Mouse (Mus musculus): ENCODE data around the gene Stk11ip. TPM values are rescaled to one million over a fixed set of nuclear protein-coding genes. Genes with fewer than 3 reads are reported as not detected.

Stk11ip gene
- polyA plus RNA-seq, 1 experiment from 2014 or later = 16.1 TPM

DNA sequence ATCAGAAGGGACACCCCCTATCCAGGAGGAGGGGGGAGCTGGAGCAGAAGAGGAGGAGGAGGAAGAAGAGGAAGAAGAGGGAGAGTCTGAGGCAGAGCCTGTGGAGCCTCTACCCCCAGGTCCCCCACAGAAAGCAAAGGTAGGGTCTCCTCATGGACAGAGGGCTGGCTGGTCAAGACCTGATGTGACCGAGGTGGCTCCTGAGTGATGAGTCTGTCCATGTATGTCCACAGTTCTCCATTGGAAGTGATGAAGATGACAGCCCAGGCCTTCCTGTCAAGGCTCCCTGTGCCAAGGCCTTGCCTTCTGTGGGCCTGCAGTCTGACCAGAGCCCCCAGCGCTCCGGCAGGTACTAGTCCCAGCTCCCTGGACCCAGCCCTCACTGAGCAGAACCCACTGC, 26.8 kb downstream of the Stk11ip start:
- Histone ChIP-seq H3K27ac (no peak overlapping the region), H3K4me1 (peaks cover 19% of the 10 kb centered on the region; the same call in 1 of the 2 replicates), H3K4me3 (replicated peaks) (no peak overlapping the region), H3K9me3 (no peaks in the 10 kb centered on the region), H3K27me3 (replicated peaks) (no peaks in the 10 kb centered on the region), H3K9ac (no peak overlapping the region), H3K36me3 (peaks cover 20% of the 10 kb centered on the region; the same call in 1 of the 2 replicates), H3K4me2 (no peak overlapping the region)
- WGBS = 90% methylated on average over 3 of the region's 3 CpGs
- no peak for ATAC-seq (ENCODE audit: insufficient read depth, low FRiP score, low read depth)

DNA sequence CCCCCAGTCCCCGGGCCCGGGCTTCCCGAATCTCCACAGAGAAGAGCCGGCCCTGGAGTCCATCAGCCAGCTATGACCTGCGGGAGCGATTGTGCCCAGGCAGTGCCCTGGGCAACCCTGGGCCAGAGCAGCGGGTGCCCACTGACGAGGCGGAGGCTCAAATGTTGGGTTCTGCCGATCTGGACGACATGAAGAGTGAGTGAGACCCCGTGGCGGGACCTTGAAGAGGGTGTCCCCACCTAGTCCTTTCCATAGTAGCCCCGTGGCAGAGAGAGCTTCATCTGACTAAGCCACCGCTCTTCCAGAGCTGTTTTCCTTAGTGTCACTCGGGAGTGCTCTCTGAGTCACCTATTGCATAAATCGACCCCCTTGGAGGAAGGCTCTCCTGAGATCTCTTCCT, 27.5 kb downstream of the Stk11ip start:
- Histone ChIP-seq H3K9me3 (no peaks in the 10 kb centered on the region), H3K27ac (no peak overlapping the region), H3K9ac (no peak overlapping the region), H3K4me3 (replicated peaks) (no peak overlapping the region), H3K27me3 (replicated peaks) (no peaks in the 10 kb centered on the region), H3K4me2 (no peak overlapping the region), H3K4me1 (peaks cover 19% of the 10 kb centered on the region; the same call in 1 of the 2 replicates), H3K36me3 (peaks cover 25% of the 10 kb centered on the region; the same call in 1 of the 2 replicates)
- WGBS = 86% methylated on average over 17 of the region's 17 CpGs
- no peak for ATAC-seq (ENCODE audit: insufficient read depth, low FRiP score, low read depth)

DNA sequence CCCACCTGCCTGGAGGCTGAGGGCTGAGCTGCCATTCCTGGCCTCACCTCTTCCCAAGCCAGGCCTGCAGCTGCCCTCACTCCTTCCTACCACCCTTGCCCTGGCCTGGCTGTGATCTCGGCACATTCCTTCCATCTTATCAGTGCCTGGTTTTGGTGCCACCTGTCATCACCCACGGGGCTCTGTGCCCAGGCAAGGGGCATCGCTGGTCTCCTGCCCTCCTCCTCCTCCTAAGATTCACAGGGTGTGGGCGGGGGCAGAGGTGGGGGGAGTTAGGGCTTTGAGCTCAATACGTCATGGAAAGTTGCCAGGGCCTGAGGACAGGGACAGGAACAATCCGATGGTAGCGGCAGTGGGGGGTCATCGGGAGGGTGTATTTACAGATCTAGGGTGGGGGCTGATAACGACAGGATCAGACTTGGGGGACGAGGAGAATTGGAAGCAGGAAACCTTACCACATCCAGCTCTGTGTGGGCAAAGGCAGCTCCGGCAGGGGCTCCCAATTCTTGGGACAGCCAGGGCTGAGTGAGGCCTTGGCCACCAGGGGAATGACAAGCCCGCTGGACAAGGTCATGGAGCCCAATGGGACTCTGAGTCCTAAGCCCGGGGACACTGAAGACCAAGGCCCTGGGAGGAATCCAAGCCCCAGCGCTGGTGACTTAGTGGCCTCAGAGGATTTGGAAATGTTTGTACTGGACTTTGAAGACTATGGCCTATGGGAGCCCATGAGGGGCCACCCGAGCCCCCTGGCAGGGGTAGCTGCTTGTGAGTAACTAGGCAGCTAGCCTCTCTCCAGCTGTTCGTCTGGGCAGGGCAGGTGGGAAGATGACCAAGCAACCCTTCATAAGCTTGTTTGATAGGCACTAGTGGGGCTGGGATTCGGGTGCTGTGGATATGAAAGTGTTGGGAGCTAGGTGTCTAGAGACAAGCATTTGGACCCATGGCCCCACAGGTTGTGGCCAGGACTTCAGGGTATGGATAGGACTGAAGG, 28.3 kb downstream of the Stk11ip start:
- no peak for ATAC-seq (ENCODE audit: insufficient read depth, low FRiP score, low read depth)
- 69% methylated on average over 17 of the region's 17 CpGs for WGBS
- Histone ChIP-seq H3K27me3 (replicated peaks) (no peaks in the 10 kb centered on the region), H3K9ac (no peak overlapping the region), H3K9me3 (no peaks in the 10 kb centered on the region), H3K36me3 (peaks cover 28% of the 10 kb centered on the region; the same call in 1 of the 2 replicates), H3K27ac (no peak overlapping the region), H3K4me3 (replicated peaks) (no peak overlapping the region), H3K4me1 (peaks cover 19% of the 10 kb centered on the region; the same call in 1 of the 2 replicates), H3K4me2 (no peak overlapping the region)

GRCm38 (mm10) chr1:75550586-75550985, 29.3 kb downstream of the Stk11ip start:
- H3K4me1 ChIP-seq = peaks cover 18% of the 10 kb centered on the region; the same call in 1 of the 2 replicates
- H3K36me3 ChIP-seq = peaks cover 28% of the 10 kb centered on the region; the same call in 1 of the 2 replicates
- no peak for ATAC-seq (ENCODE audit: insufficient read depth, low FRiP score, low read depth)

DNA sequence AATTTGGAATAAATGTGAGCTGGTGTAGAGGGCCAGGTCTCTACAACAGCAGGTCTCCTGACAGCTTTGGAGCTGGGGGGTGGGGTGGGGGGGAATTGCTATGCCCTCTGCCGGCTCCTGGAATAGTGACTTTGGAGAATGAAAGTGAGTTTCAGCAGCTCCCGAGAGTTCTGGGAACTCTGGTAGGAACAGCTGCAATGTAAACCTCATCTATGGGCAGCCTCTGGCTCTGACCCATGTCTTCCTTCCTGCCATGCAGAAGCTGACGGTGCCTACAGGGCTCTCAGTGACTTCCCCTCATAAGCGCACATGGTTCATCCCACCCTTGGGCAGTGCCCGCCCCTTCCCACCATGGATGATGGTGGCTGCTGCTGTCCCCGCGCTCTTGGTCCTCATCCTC, 34.4 kb downstream of the Stk11ip start:
- ATAC-seq (ENCODE audit: insufficient read depth, low FRiP score, low read depth) = no peak
- peaks cover 31% of the 10 kb centered on the region; the same call in 1 of the 2 replicates for H3K36me3 ChIP-seq
- no peak overlapping the region for H3K27ac ChIP-seq
- no peak overlapping the region for H3K4me2 ChIP-seq
- H3K9ac ChIP-seq = no peak overlapping the region
- no peak overlapping the region for H3K4me3 ChIP-seq (replicated peaks)
- H3K4me1 ChIP-seq = peaks cover 15% of the 10 kb centered on the region
- H3K9me3 ChIP-seq = no peaks in the 10 kb centered on the region
- no peaks in the 10 kb centered on the region for H3K27me3 ChIP-seq (replicated peaks)
- WGBS = 83% methylated on average over 7 of the region's 7 CpGs

More at GRCm38 (mm10) chr1:75550586-75550985, 29.3 kb downstream of the Stk11ip start:
- no peaks in the 10 kb centered on the region for H3K9me3 ChIP-seq
- no peak overlapping the region for H3K27ac ChIP-seq
- no peak overlapping the region for H3K9ac ChIP-seq
- no peak overlapping the region for H3K4me3 ChIP-seq (replicated peaks)
- H3K27me3 ChIP-seq (replicated peaks) = no peaks in the 10 kb centered on the region
- H3K4me2 ChIP-seq = no peak overlapping the region
- WGBS = 79% methylated on average over 15 of the region's 15 CpGs

- WGBS = 81% methylated on average over 9 of the region's 9 CpGs
These were observed 34.9 kb downstream of the Stk11ip start for GRCm38 (mm10) chr1:75556143-75556781.

DNA sequence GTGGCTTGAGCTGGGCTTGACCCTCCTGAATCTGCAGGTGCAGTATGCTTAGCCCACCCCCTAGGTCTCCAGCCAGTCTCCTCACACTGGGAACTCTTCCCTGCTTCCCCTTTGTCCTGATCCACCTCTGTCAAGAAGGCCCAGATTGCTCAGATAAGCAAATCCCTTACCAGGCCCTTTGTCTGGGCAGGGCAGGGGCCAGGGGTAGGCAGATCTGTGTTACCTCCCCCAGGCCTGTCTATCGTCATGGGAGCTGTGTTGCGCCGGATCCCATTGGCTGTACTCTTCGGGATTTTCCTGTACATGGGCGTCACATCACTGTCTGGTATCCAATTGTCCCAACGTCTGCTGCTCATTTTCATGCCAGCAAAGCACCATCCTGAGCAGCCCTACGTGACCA, 35.7 kb downstream of the Stk11ip start:
- Histone ChIP-seq H3K27me3 (replicated peaks) (0 out of 2 replicates have a peak, but pooled peaks cover 5% of the 10 kb centered on the region), H3K4me3 (replicated peaks) (no peak overlapping the region), H3K27ac (no peak overlapping the region), H3K9ac (no peak overlapping the region), H3K9me3 (no peaks in the 10 kb centered on the region), H3K4me2 (no peak overlapping the region), H3K4me1 (peaks cover 20% of the 10 kb centered on the region), H3K36me3 (0 out of 2 replicates have a peak, but pooled peaks cover 21% of the 10 kb centered on the region)
- WGBS = 87% methylated on average over 7 of the region's 7 CpGs
- no peak for ATAC-seq (ENCODE audit: insufficient read depth, low FRiP score, low read depth)

More at GRCm38 (mm10) chr1:75556143-75556781, 34.9 kb downstream of the Stk11ip start:
- Histone ChIP-seq H3K27me3 (replicated peaks) (0 out of 2 replicates have a peak, but pooled peaks cover 5% of the 10 kb centered on the region), H3K4me1 (peaks cover 15% of the 10 kb centered on the region), H3K9ac (no peak overlapping the region), H3K27ac (no peak overlapping the region), H3K4me3 (replicated peaks) (no peak overlapping the region), H3K9me3 (no peaks in the 10 kb centered on the region), H3K36me3 (peaks cover 25% of the 10 kb centered on the region; the same call in 1 of the 2 replicates), H3K4me2 (no peak overlapping the region)
- ATAC-seq (ENCODE audit: insufficient read depth, low FRiP score, low read depth) = no peak

- H3K9me3 ChIP-seq = no peaks in the 10 kb centered on the region
- no peak for ATAC-seq (ENCODE audit: insufficient read depth, low FRiP score, low read depth)
- no peak overlapping the region for H3K9ac ChIP-seq
- 0 out of 2 replicates have a peak, but pooled peaks cover 5% of the 10 kb centered on the region for H3K27me3 ChIP-seq (replicated peaks)
- no peak overlapping the region for H3K4me3 ChIP-seq (replicated peaks)
- H3K4me1 ChIP-seq = peaks cover 20% of the 10 kb centered on the region
- H3K27ac ChIP-seq = peak overlapping the region; percentile 68; the same call in 1 of the 2 replicates
- 0 out of 2 replicates have a peak, but pooled peaks cover 9% of the 10 kb centered on the region for H3K36me3 ChIP-seq
- no peak overlapping the region for H3K4me2 ChIP-seq
- 85% methylated on average over 18 of the region's 18 CpGs for WGBS
These were observed 37.3 kb downstream of the Stk11ip start for GRCm38 (mm10) chr1:75558388-75559178.

DNA sequence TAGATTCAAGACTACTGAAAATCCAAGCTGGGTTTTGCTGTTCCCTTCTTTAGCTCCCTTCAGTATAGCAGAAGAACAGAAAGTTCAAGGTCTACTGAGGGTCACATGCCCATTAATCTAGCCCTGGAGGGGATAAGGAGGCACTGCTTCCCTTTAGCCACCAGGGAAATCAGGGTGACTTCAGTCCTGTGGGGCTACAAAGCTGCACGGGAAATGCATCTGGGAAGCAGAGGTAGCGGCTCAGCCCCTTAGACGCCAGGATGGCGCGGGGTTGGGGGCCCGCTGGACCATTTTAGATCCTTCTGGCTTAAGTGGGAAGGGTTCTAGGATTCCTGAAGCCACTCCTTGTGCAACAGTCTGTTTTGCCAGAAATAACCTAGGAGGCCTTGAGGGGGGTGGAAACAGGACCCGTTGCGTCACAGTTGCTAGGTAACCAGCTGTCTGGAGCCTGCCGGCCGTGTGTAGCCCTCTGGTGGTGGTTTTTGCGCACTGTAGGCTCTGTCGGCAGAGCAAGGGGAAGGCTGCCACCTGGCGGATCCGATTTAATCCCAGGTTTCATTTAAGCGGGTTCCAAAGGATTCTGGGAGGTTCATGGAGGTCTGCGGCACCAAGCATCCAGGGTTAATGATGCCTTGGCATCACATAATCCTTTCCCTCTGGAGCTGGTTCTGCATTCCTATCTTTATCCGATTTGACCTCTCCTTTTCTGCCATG, 38.0 kb downstream of the Stk11ip start:
- Histone ChIP-seq H3K27ac (peak overlapping the region; percentile 68; the same call in 1 of the 2 replicates), H3K27me3 (replicated peaks) (0 out of 2 replicates have a peak, but pooled peaks cover 5% of the 10 kb centered on the region), H3K4me3 (replicated peaks) (no peak overlapping the region; the same call in 1 of the 2 replicates), H3K36me3 (0 out of 2 replicates have a peak, but pooled peaks cover 6% of the 10 kb centered on the region), H3K4me1 (peaks cover 20% of the 10 kb centered on the region), H3K9ac (no peak overlapping the region), H3K9me3 (no peaks in the 10 kb centered on the region), H3K4me2 (peak overlapping the region; percentile 44)
- peak; percentile 95 for ATAC-seq (ENCODE audit: insufficient read depth, low FRiP score, low read depth)
- WGBS = 8% methylated on average over 17 of the region's 17 CpGs

DNA sequence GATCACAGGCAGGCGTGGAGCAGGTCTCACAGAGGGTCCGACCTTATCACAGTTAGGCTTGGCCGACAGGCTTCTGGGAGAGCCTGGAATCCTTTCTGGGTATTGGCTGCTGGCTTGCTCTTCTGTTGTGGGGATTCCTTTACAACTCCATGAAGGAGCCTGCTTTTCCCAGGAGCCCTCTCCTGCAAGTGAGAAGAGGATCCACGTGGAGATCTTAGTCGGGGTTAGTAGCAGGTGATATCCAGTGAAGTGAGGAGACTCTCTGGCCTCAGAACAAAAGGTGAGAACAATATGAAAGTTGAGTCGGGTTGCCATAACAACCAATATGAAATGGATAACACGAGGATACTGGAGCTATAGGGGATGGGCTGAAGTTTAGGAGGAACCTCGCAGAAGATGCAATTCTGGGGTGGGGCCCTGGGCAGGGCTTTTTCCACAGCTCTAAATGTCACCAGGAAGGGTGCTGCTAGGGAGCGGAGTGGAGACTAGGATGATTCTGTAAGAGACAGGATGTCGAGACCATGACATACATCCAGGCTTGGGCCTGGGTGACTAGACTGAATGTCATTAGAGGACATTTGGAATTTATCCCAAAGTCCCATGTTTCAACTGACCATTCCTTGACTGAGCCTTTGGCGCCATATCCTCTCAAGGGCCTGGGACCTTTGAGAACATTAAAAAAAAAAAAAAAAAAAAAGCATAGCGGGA, 39.0 kb downstream of the Stk11ip start:
- no peak overlapping the region for H3K4me2 ChIP-seq
- H3K9me3 ChIP-seq = no peaks in the 10 kb centered on the region
- ATAC-seq (ENCODE audit: insufficient read depth, low FRiP score, low read depth) = no peak
- no peak overlapping the region for H3K9ac ChIP-seq
- H3K4me1 ChIP-seq = peaks cover 20% of the 10 kb centered on the region
- no peak overlapping the region for H3K4me3 ChIP-seq (replicated peaks)
- H3K27me3 ChIP-seq (replicated peaks) = 0 out of 2 replicates have a peak, but pooled peaks cover 5% of the 10 kb centered on the region
- 78% methylated on average over 12 of the region's 12 CpGs for WGBS
- H3K36me3 ChIP-seq = 0 out of 2 replicates have a peak, but pooled peaks cover 6% of the 10 kb centered on the region
- no peak overlapping the region for H3K27ac ChIP-seq

Measured in stomach, embryonic 15.5 days (tissue).